Mouse (Mus musculus) midbrain, embryonic 12.5 days (tissue): Measurements from ENCODE around the gene Maml3. TPM values are rescaled to one million over a fixed set of nuclear protein-coding genes. Genes with fewer than 3 reads are reported as not detected.
A peak's percentile ranks its signal among the peaks of the same experiment; 100 is the strongest.

Source experiments
- ATAC-seq: fragments of 200-750 bp; cut with Nextera tagmentation; 2 replicates; pipeline ENCODE4 v1.8.0; 2017; ENCODE audit warnings: low read depth, moderate TSS enrichment, moderate library complexity; ENCODE audit not compliant: low FRiP score
- H3K27ac ChIP-seq: fragments of 300-500 bp; sonication (generic); replicated peaks from 2 replicates; pipeline ENCODE4 v1.5.1; 2016; ENCODE audit warnings: mild to moderate bottlenecking
- H3K27me3 ChIP-seq: fragments of 300-500 bp; sonication (generic); 2 replicates; pipeline ENCODE4 v1.6.1; 2016; ENCODE audit warnings: mild to moderate bottlenecking
- H3K36me3 ChIP-seq: fragments of 300-500 bp; sonication (generic); 2 replicates; pipeline ENCODE4 v1.6.1; 2016
- H3K4me1 ChIP-seq: fragments of 300-500 bp; sonication (generic); 2 replicates; pipeline ENCODE4 v1.6.1; 2016
- H3K4me2 ChIP-seq: fragments of 300-500 bp; sonication (generic); replicated peaks from 2 replicates; pipeline ENCODE4 v1.6.1; 2016; ENCODE audit warnings: mild to moderate bottlenecking, moderate library complexity
- H3K4me3 ChIP-seq: fragments of 300-500 bp; sonication (generic); 2 replicates; pipeline ENCODE4 v1.5.1; 2016; ENCODE audit warnings: mild to moderate bottlenecking
- H3K9ac ChIP-seq: fragments of 300-500 bp; sonication (generic); replicated peaks from 2 replicates; pipeline ENCODE4 v1.6.1; 2016; ENCODE audit warnings: mild to moderate bottlenecking, moderate library complexity
- H3K9me3 ChIP-seq: fragments of 300-500 bp; sonication (generic); 2 replicates; pipeline ENCODE4 v1.6.1; 2016; ENCODE audit warnings: mild to moderate bottlenecking
- WGBS: fragments of 180-500 bp; shearing (Covaris S2); methylation state at CpG from one replicate; pipeline ENCODE4 v1.1.7; 2016; 5-methylcytosine and 5-hydroxymethylcytosine counted together
- polyA plus RNA-seq: library from polyadenylated mRNA; unstranded; fragments of >200 nt; fragmentation: Nextera tagmentation; extraction: Ambion mirVana; gene quantifications from 2 replicates; pipeline ENCODE4 v1.2.1, GENCODE M21; 2016

The Maml3 gene
- polyA plus RNA-seq, 1 experiment from 2014 or later: 8.2 TPM

- 92% methylated on average over 4 of the region's 4 CpGs for WGBS
- no peaks in the 10 kb centered on the region for H3K36me3 ChIP-seq
- no peak overlapping the region for H3K27ac ChIP-seq
- no peaks in the 10 kb centered on the region for H3K9me3 ChIP-seq
- H3K27me3 ChIP-seq: no peaks in the 10 kb centered on the region
- H3K4me2 ChIP-seq: no peak overlapping the region
- H3K9ac ChIP-seq: no peak overlapping the region
- peaks cover 35% of the 10 kb centered on the region for H3K4me1 ChIP-seq
- ATAC-seq: no peak
- no peak overlapping the region for H3K4me3 ChIP-seq
Observed at GRCm38 (mm10) chr3:51872771-51873170, 232.1 kb downstream of the Maml3 start.

DNA sequence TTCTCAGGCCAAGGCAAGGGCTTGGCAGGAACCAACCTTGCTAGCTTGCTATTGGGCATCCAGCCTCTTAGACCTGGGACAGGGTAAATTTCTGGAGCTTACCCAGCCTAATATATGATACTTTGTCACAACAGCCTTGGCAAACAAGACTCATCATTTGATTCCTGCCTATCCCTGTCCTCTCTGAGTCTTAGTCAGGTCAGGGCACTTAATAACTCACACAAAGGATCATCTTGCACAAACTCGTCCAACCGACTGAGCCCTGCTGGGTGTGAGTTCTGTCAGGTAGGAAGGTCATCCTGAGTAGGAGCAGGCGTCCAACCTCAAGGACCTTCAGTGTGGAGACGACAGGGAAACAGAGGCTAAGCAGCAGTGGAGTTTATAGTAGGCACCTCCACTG, 233.5 kb downstream of the Maml3 start:
- H3K27ac ChIP-seq: no peak overlapping the region
- H3K9ac ChIP-seq: no peak overlapping the region
- H3K4me3 ChIP-seq: no peak overlapping the region
- H3K4me2 ChIP-seq: no peak overlapping the region
- ATAC-seq: no peak
- no peaks in the 10 kb centered on the region for H3K36me3 ChIP-seq
- H3K4me1 ChIP-seq: peaks cover 35% of the 10 kb centered on the region
- no peaks in the 10 kb centered on the region for H3K27me3 ChIP-seq
- WGBS: 81% methylated on average over 4 of the region's 4 CpGs
- no peaks in the 10 kb centered on the region for H3K9me3 ChIP-seq

- no peak overlapping the region for H3K4me2 ChIP-seq
- ATAC-seq: no peak; the same call in 1 of the 2 replicates
- no peak overlapping the region for H3K4me3 ChIP-seq
- WGBS: 52% methylated on average over 6 of the region's 6 CpGs
- H3K27me3 ChIP-seq: no peaks in the 10 kb centered on the region
- H3K9ac ChIP-seq: no peak overlapping the region
- no peaks in the 10 kb centered on the region for H3K36me3 ChIP-seq
- H3K9me3 ChIP-seq: no peaks in the 10 kb centered on the region
- H3K4me1 ChIP-seq: peaks cover 35% of the 10 kb centered on the region
- peak overlapping the region; percentile 56 for H3K27ac ChIP-seq
Observed at GRCm38 (mm10) chr3:51869980-51870379, 234.9 kb downstream of the Maml3 start.

DNA sequence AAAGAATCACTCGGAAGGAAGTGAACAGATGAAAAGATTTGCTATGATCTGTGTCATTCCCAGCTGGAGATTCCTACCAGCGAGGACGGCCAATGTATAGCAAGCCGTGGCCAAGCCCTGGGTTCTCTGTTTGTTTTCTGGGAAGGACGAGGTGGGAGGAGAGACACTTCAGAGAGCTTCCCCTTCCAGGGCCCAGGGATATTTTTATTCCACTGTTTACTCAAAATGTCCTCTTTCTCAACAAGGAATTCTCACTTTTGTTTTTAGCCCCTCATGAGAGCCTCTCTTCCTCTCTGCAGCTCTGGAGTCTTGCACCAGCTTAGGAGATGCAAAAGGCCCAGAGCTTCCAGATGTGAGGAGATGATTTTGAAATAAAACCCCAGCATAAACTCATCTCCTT, 236.0 kb downstream of the Maml3 start:
- 37% methylated on average over 5 of the region's 5 CpGs for WGBS
- Histone ChIP-seq H3K9me3 (no peaks in the 10 kb centered on the region), H3K4me1 (peaks cover 34% of the 10 kb centered on the region), H3K4me3 (no peak overlapping the region), H3K36me3 (no peaks in the 10 kb centered on the region), H3K9ac (no peak overlapping the region), H3K4me2 (no peak overlapping the region), H3K27ac (peak overlapping the region; percentile 56; the same call in 1 of the 2 replicates), H3K27me3 (no peaks in the 10 kb centered on the region)
- ATAC-seq: no peak

DNA sequence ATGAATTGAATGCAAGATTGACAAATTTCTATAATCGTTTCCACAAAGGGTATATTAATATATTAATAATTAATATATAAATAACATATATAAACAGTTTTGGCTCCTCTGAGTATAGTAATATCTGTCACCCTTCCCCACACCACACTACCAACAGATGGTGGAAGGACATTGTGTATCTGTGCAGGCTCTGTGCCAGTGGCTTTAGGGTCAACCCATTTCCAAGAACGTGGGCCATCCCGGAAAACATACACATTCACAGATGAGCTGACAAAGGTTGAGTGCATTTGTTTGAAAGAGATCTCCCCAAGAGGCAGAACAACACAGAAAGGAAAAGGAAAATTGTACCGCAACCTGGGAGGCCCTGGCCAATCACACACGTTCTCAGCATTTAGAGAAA, 238.4 kb downstream of the Maml3 start:
- Histone ChIP-seq H3K36me3 (no peaks in the 10 kb centered on the region), H3K27me3 (no peaks in the 10 kb centered on the region), H3K4me2 (no peak overlapping the region), H3K4me1 (peaks cover 37% of the 10 kb centered on the region), H3K9ac (no peak overlapping the region), H3K27ac (no peak overlapping the region), H3K4me3 (no peak overlapping the region), H3K9me3 (no peaks in the 10 kb centered on the region)
- ATAC-seq: no peak
- 89% methylated on average over 5 of the region's 5 CpGs for WGBS

- no peak overlapping the region for H3K4me3 ChIP-seq
- WGBS: 88% methylated on average over 9 of the region's 9 CpGs
- H3K9me3 ChIP-seq: no peaks in the 10 kb centered on the region
- 0 out of 2 replicates have a peak, but pooled peaks cover 2% of the 10 kb centered on the region for H3K36me3 ChIP-seq
- no peaks in the 10 kb centered on the region for H3K27me3 ChIP-seq
- H3K4me2 ChIP-seq: no peak overlapping the region
- no peak overlapping the region for H3K9ac ChIP-seq
- H3K4me1 ChIP-seq: peaks cover 15% of the 10 kb centered on the region
- H3K27ac ChIP-seq: no peak overlapping the region
- no peak for ATAC-seq
Observed at GRCm38 (mm10) chr3:51861631-51862030, 243.2 kb downstream of the Maml3 start.

DNA sequence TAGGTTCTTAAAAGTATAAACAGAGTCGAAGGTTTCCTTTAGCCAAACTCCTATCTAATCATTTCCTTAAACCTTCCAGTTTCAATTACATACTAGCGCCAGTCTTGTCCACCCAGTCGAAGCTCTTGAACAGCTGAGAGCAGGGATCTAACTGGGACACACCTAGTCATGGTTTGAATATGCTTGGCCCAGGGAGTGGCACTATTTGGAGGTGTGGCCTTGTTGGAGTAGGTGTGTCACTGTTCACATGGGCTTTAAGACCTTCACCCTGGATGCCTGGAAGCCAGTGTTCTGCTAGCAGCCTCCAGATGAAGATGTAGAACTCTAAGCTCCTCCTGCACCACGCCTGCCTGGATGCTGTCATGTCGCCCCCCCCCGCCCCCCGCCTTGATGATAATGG, 244.4 kb downstream of the Maml3 start:
- 95% methylated on average over 7 of the region's 7 CpGs for WGBS

DNA sequence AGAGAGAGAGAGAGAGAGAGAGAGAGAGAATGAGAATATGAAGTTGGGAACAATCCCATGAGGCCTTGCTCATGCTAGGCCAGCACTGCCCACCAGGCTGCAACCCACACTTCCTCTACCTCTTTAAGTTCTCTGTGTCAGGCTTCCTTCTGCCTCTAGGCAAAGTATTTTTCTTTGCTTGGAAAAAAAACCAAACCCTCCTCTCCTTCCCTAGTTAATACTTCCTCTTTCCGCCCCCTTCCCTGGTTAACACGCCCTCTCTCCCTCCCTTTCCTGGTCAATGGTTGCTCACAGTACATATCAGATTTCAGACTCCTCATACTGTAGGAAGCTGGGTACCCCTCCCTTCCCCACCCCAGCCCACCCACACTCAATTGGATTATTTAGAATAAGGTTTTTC, 245.7 kb downstream of the Maml3 start:
- no peak overlapping the region for H3K4me3 ChIP-seq
- no peak overlapping the region for H3K4me2 ChIP-seq
- peaks cover 17% of the 10 kb centered on the region for H3K36me3 ChIP-seq
- ATAC-seq: no peak
- H3K27ac ChIP-seq: no peak overlapping the region
- H3K4me1 ChIP-seq: peaks cover 10% of the 10 kb centered on the region
- H3K9ac ChIP-seq: no peak overlapping the region
- no peaks in the 10 kb centered on the region for H3K27me3 ChIP-seq
- H3K9me3 ChIP-seq: no peaks in the 10 kb centered on the region
- WGBS: 81% methylated on average over 2 of the region's 2 CpGs

More for the DNA sequence above, 244.4 kb downstream of the Maml3 start:
- Histone ChIP-seq H3K4me2 (no peak overlapping the region), H3K9me3 (no peaks in the 10 kb centered on the region), H3K36me3 (peaks cover 13% of the 10 kb centered on the region), H3K4me3 (no peak overlapping the region), H3K9ac (no peak overlapping the region), H3K27ac (no peak overlapping the region), H3K4me1 (peaks cover 15% of the 10 kb centered on the region), H3K27me3 (no peaks in the 10 kb centered on the region)
- no peak for ATAC-seq

GRCm38 (mm10) chr3:51854152-51854551, 250.7 kb downstream of the Maml3 start:
- Histone ChIP-seq H3K36me3 (peaks cover 17% of the 10 kb centered on the region), H3K4me1 (no peaks in the 10 kb centered on the region), H3K27me3 (no peaks in the 10 kb centered on the region), H3K4me3 (no peak overlapping the region), H3K27ac (no peak overlapping the region), H3K9ac (no peak overlapping the region), H3K9me3 (no peaks in the 10 kb centered on the region), H3K4me2 (no peak overlapping the region)
- WGBS: 80% methylated on average over 10 of the region's 10 CpGs
- ATAC-seq: 0 out of 2 replicates have a peak, but pooled peaks have one; percentile 19

DNA sequence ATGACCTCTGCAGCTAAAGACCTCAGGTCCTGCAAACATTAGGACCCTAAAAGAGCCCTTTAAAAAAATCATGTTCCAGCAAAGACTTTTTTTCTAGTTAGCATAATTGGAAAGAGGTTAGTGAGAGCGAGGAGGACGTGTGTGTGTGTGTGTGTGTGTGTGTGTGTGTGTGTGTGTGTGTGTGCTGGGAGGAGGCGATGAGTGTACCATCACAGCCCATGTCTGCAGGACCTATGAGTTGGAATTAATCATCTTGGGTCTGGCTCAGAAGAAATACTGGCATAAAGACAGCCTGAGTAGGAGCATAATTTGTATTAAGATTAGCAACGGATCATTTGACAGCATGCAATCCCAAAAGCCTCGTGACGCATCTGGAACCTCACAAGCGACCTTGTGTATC, 251.3 kb downstream of the Maml3 start:
- H3K27me3 ChIP-seq: no peaks in the 10 kb centered on the region
- H3K27ac ChIP-seq: peak overlapping the region; percentile 39; the same call in 1 of the 2 replicates
- no peaks in the 10 kb centered on the region for H3K9me3 ChIP-seq
- peaks cover 17% of the 10 kb centered on the region for H3K36me3 ChIP-seq
- no peak overlapping the region for H3K4me2 ChIP-seq
- ATAC-seq: no peak
- no peak overlapping the region for H3K9ac ChIP-seq
- H3K4me3 ChIP-seq: no peak overlapping the region
- H3K4me1 ChIP-seq: no peaks in the 10 kb centered on the region
- 89% methylated on average over 7 of the region's 7 CpGs for WGBS

DNA sequence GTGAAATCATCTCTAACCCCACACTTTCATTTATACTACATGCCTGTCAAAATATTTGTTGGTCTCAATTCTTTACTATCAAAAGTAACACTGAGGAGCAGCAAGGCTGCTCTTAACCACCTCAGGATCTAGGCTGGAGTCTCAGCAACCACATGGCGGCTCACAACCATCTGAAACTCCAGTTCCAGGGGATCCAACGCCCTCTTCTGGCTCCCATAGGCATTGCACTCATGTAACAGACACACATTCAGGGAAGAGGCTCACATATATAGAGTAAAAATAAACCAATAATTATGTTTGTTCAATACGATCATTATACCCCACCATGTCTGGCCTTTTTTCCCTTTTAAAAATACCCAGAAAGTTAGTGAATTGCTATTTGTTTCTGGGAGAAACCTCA, 252.2 kb downstream of the Maml3 start:
- Histone ChIP-seq H3K9ac (no peak overlapping the region), H3K27me3 (no peaks in the 10 kb centered on the region), H3K9me3 (no peaks in the 10 kb centered on the region), H3K4me2 (no peak overlapping the region), H3K27ac (no peak overlapping the region), H3K36me3 (peaks cover 17% of the 10 kb centered on the region), H3K4me1 (no peaks in the 10 kb centered on the region), H3K4me3 (no peak overlapping the region)
- ATAC-seq: no peak
- WGBS: 84% methylated on average over 3 of the region's 3 CpGs

DNA sequence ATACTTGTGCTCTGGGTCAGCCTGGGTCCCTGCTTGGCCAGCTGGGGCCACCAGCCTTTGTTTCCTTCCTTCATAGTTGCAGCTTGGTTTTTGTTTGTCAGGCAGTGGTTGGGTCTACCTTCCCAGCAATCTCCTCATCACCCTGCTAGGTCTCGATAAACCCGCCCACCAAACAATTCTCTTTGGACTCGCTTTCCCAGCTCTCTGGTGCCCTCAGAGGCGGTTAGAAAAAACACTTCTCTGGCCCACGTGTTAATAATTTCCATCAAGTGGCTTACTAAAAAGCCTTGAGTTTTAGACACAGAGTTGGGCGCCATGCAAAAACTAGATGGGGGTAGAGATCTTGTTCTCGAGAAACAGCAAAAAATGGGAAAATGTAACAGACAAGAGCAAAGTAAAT, 253.3 kb downstream of the Maml3 start:
- H3K27me3 ChIP-seq: no peaks in the 10 kb centered on the region
- H3K36me3 ChIP-seq: peaks cover 14% of the 10 kb centered on the region
- no peak overlapping the region for H3K4me3 ChIP-seq
- H3K4me2 ChIP-seq: no peak overlapping the region
- no peak for ATAC-seq
- H3K9me3 ChIP-seq: no peaks in the 10 kb centered on the region
- no peak overlapping the region for H3K27ac ChIP-seq
- H3K4me1 ChIP-seq: no peaks in the 10 kb centered on the region
- no peak overlapping the region for H3K9ac ChIP-seq
- 64% methylated on average over 7 of the region's 7 CpGs for WGBS

DNA sequence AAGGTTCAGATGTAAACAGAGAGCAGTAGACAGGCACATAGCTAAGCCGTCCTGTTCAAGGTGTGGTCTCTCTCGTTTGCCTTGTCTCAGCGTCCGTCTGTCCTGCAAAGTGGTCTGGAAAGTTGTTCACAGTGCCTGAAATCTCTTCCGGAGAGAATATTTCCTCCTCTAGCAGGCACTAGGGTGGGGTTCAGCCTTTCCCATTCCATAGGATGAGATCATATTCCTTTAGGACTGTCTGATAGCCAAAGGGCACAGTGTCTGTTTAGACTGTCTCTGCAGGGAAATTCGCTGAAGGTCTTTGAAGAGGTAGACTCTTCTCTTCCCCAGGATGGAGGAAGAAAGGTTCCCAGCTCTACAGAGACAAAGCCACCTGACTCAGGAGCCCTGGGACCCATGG, 255.4 kb downstream of the Maml3 start:
- no peaks in the 10 kb centered on the region for H3K4me1 ChIP-seq
- H3K36me3 ChIP-seq: no peaks in the 10 kb centered on the region
- 89% methylated on average over 6 of the region's 6 CpGs for WGBS
- no peak overlapping the region for H3K4me2 ChIP-seq
- no peak for ATAC-seq
- no peaks in the 10 kb centered on the region for H3K27me3 ChIP-seq
- no peaks in the 10 kb centered on the region for H3K9me3 ChIP-seq
- H3K4me3 ChIP-seq: no peak overlapping the region
- H3K27ac ChIP-seq: no peak overlapping the region
- no peak overlapping the region for H3K9ac ChIP-seq
